Mouse (Mus musculus) cerebellum, adult (tissue): ENCODE measurements around the gene Slc35a5.

Experiments used
- ATAC-seq: cut with Nextera tagmentation; 2 replicates; pipeline ENCODE4 v1.9.2; 2017; ENCODE audit warnings: mild to moderate bottlenecking, moderate library complexity, mixed read lengths; ENCODE audit not compliant: insufficient number of reproducible peaks, low FRiP score, low TSS enrichment

Slc35a5 gene

DNA sequence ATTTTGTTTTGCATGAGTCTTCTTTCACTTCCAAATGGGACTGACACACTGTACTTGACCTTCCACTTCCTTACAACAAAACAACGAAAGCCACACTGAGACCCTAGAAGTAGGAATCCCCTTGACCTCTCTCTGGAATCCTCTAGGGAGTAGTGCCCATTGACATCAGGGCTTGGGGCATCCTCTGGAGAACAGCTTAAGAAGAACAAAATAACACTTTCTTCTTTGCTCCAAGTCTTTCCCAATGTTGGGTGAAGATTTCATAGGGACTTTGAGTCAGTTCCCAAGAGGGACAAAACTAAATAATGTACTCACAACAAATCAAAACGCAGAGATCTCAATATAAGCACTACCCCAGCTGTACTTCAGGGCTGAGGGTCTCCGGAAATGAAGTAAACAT is 39.7 kb downstream of the Slc35a5 start:
- ATAC-seq: no peak

DNA sequence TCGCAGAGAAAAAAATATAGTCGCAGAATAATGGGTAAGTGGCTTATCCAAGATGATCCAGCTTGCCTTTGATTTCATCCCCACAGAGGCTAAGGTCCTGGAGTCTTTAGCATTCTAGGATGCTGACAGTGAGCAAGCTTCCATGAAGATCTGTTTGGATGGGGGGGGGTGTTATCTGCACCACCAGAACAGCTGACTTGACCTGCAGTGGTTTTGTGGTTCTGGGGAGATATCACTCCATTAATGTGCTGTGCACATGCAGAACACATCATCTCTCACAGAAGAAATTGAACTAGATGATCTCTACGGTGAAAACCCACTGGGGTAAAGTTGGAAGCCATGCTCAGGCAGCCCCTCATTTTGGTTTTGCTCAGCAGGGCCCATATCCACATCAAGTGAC is 41.3 kb downstream of the Slc35a5 start:
- ATAC-seq: no peak

DNA sequence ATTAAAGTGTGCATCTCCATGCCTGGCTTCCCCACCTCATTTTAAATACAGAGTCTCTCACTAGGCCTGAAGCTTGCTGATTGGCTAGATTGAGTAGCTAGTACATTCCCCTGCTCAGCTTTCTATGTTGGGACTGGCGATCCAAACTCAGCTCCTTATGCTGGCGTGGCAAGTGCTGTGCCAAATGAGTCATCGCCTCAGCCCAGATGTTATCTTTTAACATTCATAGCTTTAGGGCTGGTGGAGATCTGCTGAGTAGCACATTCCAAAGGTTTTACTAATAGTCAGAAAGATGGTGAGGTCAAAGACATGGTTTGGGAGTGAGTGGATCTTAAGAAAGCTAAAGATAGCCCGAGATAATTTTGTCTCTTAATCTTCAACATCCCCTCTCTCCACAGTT is 48.0 kb downstream of the Slc35a5 start:
- ATAC-seq: no peak

DNA sequence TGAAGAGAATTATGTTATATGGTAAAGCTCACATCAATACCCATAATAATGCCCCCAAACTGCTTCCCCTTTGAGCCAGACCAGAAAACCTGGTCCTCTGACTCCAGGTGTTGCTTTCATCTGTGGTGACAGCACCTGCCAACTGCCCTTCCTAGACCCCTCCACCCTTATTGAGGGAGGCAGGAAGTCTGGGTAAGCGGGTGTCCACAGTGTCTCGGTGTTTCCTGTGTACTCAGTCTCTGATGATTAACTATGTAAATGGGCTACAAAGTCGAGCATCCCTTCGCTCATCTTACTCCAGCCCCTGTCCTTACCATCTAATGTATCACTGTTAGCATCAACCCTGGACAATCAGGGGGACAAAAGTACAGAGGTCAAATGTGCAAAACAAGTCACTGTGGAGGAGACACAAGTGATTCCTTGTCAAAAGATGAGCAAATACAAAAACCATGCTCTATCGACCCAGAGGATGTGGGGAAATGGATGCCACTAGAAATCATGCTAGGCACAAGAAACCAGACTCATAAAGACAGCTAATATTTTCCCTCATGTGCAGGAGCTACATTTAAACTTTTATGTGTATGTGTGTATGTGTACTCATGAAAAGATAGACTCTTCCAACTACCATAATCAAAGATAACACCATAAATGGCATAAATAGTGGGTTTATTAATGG is 50.2 kb downstream of the Slc35a5 start:
- no peak for ATAC-seq

DNA sequence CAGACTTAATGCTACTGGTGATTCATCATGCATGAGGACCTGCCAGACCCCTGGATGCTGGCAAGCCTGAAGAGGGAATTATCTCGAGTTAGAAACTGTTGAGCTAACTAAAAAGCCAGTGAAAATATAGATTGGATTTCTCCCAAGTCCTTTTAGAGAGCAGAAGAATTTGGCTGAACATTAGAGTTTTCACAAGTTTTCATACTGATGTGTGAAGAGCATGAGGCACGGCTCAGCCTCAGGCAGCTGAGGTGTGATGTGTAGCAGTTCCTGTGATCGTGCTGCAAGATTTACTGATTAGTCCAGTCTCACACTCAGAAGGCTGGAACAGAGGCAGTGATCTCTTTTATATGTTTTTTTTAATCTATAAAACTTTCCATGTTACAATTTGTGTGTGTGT is 53.5 kb downstream of the Slc35a5 start:
- no peak for ATAC-seq

DNA sequence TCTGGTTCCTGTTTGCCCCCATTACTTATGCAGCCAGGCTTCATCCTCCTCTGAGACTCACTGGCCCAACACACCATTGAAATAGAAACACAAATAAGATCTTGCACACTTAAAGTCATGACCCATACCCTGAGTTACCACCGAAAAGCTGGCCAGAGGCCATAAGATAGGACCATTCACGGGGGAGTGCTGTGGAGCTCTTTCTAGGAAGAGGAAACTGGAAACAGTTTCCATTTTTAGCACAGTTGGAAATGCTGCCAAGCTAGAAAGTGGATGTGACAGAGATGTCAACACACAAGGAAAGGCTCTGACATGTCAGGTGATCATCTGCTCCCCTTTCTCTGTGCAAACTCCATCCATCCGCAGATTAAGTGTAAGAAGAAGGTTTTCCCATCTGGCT is 57.6 kb downstream of the Slc35a5 start:
- ATAC-seq: no peak

DNA sequence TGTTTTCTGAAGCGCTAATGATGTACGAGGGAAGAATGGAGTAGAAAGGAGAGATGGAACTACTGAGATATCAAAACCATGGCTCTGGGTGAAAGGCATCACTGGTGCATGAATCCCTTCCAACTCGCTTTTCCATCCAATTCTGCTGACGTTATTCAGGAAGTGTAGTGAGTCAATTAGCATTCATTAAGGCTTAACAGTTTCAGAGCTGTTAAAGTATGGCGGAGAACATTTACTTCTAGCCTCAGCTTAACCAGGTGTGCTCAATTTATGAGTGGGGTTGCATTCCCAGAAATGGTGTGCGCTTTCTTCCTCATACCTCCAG is 59.7 kb downstream of the Slc35a5 start:
- ATAC-seq: no peak

DNA sequence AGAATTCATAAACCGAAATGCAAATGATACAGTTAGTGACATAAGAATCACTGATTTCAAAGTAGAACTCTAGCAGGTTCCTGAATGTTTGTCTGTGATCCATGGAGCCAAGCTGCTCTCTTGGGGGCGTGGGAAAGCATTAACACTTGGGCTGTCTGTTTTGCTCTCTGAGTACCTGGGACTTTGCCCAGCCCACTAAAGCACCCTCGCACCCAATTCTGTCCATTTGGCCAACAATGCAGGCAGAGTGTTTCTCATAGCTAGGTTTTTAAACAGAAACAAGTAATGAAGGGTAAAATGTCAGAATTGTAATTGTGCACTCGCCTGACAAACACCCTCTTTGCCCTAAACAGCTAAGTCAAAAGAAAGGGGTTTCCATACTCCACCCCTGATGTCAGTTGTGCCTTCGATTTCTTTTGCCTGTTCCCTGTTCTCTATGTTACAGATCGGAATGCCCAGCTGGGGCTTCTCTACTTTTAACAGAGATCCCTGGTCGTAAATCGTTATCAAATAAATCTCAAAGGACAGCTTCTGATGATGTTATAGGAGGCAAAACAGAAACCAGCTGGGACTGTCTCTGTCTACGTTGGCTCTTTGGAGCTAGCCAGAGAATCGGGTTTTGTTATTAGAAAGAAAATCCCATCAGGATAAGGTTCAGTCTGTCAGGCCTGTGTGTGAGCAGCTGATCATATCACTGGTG is 60.2 kb downstream of the Slc35a5 start:
- ATAC-seq: no peak

DNA sequence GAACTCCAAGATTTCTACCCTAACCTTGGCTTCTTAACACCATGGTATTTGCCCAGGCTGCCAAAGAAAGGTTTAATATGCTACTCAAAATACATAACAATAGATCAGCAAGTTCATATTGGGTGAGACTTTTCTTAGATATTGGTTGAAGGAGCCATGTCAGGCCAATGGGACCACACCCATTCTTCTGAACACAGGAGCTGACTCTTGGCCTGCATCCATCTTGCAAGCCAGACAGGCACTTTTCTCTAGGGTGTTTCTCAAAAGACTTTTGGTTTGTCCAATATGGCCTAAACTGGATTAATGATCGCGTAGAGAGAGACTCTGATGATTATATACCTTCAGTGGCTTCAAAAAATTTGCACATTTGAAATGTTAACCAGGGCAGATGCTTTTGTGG is 61.0 kb downstream of the Slc35a5 start:
- no peak for ATAC-seq

DNA sequence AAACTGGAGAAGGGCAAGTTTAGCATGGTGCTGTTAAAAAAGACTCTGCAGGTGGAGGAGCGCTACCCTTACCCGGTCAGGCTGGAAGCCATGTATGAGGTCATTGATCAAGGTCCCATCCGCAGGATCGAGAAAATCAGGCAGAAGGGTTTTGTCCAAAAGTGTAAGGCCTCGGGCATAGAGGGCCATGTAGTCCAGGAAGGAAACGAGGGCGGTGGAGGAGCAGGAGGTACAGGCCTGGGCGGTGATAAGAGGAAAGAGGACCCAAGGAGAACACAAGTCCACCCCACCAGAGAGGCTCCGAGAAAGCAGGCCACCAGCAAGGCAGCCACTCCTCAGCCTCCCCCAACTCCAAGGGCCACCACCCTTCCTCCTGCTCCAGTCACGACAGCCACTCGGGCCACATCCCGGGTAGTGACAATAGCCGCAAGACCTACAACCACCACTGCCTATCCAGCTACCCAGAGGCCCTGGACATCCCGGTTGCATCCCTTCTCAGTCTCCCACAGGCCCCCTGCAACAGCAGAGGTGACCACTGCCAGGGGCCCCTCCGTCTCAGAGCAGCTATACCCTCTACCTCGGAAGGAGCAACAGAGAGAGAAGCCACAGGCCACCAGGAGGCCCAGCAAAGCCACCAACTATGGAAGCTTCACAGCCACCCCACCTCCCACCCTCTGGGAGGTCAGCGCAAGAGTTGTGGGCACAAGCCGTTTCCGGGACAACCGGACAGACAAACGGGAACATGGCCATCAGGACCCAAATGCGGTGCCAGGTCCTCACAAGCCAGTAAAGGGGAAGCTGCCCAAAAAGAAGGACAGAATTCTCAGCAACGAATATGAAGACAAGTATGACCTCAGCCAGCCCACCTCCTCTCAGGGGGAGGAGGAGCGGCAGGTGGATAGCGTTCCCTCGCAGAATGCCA is 62.7 kb downstream of the Slc35a5 start:
- no peak; the same call in 1 of the 2 replicates for ATAC-seq

DNA sequence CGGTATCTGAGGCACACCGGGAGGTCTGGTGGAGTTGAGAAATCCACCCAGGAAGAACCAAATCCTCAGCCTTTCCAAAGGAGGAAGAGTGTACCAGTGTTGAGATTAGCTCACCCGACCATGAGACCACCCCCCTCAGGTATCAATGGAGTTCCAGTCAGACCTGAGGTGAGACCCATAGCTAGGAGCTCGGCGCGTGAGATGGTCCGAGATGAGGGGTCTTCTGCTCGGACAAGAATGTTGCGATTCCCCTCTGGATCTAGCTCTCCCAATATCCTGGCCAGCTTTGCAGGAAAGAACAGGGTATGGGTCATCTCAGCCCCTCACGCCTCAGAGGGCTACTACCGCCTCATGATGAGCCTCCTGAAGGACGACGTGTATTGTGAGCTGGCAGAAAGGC is 63.5 kb downstream of the Slc35a5 start:
- no peak for ATAC-seq

DNA sequence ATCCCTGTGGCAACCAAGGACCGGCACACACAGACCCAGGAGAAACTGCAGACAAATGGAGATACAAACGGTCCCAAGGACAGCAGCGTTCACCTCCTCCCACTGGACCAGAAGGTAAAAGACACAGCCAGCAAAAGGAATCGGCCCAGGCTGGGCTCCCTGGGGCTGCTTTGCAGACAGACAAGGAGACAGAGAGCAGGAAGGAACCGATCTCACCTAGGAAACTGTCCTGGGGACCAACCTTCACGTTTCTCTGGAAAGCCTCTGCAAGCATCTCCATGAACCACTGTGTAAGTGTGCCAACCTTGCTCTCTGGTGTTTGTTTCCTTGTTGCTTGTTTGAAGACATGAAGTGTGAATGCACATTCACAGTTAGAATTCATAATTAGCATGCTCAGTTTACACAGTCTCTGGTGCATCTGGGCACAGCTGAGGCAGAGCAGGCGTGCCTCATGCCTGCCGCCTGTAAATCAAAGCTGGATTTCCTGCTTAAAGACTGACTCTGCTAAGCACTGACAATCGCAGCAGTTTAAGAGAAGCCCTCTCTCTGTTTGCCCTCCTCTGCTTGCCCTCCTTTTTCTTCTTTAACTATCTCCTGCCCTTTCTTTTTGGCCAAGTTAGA is 64.3 kb downstream of the Slc35a5 start:
- no peak for ATAC-seq

DNA sequence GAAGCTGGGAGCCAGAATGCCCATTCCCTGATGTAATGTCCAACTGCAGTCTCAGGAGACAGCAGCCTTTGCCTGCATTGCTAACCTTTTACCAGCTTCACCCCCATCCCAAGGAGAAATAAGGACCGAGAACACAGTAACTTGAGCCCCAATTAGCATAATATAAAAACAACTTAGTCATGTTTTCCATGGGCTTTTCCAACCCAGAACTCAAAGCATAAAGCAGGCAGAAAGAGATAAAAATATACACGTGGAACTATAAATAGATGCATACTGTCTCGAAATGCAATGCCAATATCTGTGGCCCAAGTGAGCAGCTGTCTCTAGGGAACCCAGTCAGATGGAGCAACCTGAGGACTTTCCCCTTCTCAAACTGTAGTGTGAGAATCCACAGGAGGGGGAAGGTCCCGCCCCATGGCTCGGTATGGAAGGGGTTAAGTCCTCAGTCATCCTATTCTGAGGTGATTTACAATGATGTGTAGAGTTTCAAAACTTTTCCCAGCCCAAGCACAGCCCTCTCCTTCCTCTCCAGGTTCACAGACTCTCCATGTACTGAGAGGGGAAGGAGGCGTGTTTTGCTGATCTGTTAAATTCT is 65.3 kb downstream of the Slc35a5 start, which contains the start of gene Ccdc80:
Gene Ccdc80 (plus strand): TSS at position 266 of the 595 bp plus-strand sequence.
- ATAC-seq: no peak

DNA sequence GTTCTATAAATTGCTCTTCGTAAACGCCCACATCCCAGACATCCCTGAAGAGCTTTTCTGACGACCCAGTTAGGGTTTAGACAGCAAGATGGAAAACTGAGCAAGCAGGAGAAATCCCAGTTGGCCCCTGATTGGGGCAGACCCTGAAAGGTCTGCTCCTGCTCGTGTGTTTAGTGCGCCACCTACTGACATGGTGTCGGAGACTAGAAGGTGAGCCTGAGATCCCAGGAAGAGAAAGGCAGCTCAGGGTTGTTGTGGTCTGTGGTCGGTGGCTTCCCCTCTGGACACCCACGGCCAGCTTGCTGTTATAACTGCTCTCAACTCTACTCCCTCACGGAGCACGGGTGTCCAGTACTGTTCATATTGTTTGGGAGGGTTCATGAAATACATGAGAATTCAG is 68.5 kb downstream of the Slc35a5 start:
- ATAC-seq: peak; percentile 80
